Mouse (Mus musculus) G1E (cell line): ENCODE measurements at regions not wholly inside any gene's neighbourhood (a gene's known extent, or its start where the extent isn't known, plus 50 kb on each side); places are given as distances from the start of the nearest gene placed in this dataset.

ENCODE experiments used
- CTCF ChIP-seq: IDR thresholded peaks from 2 replicates; pipeline ENCODE4 v1.5.1; 2012; ENCODE audit warnings: low read depth, low read length, inconsistent platforms, mixed read lengths
- TAL1 ChIP-seq: conservative IDR thresholded peaks from 2 replicates; pipeline ENCODE4 v1.6.1; 2012; ENCODE audit warnings: low read depth, low read length, inconsistent platforms, mixed read lengths

GRCm38 (mm10) chr15:85662673-85663072, 72.1 kb upstream of the Ppara start:
- TF ChIP-seq CTCF: no peak
- TF ChIP-seq TAL1: no peak
